Comparison of ENCODE assay signal across 8 mouse cellular contexts in genomic region chr3:135689773-135690567, GRCm38 (mm10). TPM values are rescaled to one million over a fixed set of nuclear protein-coding genes. Genes with fewer than 3 reads are reported as not detected.
A peak's percentile ranks its signal among the peaks of the same experiment; 100 is the strongest.
DNase-seq lines count a peak whose midpoint lies in the region; ATAC-seq and TF ChIP-seq lines count a peak whose summit lies in the region.

No protein-coding gene starts in this region.

- peak overlapping the region; percentile 97 for H3K27ac ChIP-seq in heart, embryonic 15.5 days
- H3K27ac ChIP-seq in forebrain, embryonic 15.5 days (replicated peaks) = no peak overlapping the region
- peak overlapping the region; percentile 98 for H3K27ac ChIP-seq in liver, postnatal 0 days (ENCODE audit: low read depth)

- no peak for TF ChIP-seq EP300 in liver, postnatal 0 days (IDR thresholded peaks at IDR 0.05; ENCODE audit: low read depth)

- H3K4me1 ChIP-seq in heart, embryonic 15.5 days (replicated peaks) = peaks cover 49% of the 10 kb centered on the region
- H3K4me1 ChIP-seq in E14TG2a.4 (replicated peaks; ENCODE audit: low read depth, low read length) = peaks cover 31% of the 10 kb centered on the region
- H3K4me1 ChIP-seq in forebrain, embryonic 15.5 days = peaks cover 21% of the 10 kb centered on the region
- peaks cover 25% of the 10 kb centered on the region for H3K4me1 ChIP-seq in liver, postnatal 0 days (ENCODE audit: insufficient read depth)

- DNase-seq in heart, postnatal 10 days = no peak
- no peak for DNase-seq in liver, postnatal 0 days
- DNase-seq in urinary bladder, postnatal 36 days (ENCODE audit: low spot score in 2 of 2) = no peak

- H3K36me3 ChIP-seq in heart, embryonic 15.5 days = no peaks in the 10 kb centered on the region
- no peaks in the 10 kb centered on the region for H3K36me3 ChIP-seq in E14TG2a.4 (ENCODE audit: insufficient read depth, low read length)
- no peaks in the 10 kb centered on the region for H3K36me3 ChIP-seq in forebrain, embryonic 15.5 days
- H3K36me3 ChIP-seq in liver, postnatal 0 days (replicated peaks; ENCODE audit: insufficient read depth, low read length) = no peaks in the 10 kb centered on the region

- no peak for ATAC-seq in heart, embryonic 15.5 days (replicated peaks; ENCODE audit: insufficient number of reproducible peaks, insufficient read depth, low FRiP score, low read depth)
- ATAC-seq in forebrain, embryonic 15.5 days (replicated peaks) = no peak
- no peak for ATAC-seq in liver, postnatal 0 days
- no peak for ATAC-seq in megakaryocyte-erythroid progenitor cell, adult 5-6 weeks (replicated peaks; ENCODE audit: low FRiP score, low TSS enrichment, poor library complexity, severe bottlenecking)
- ATAC-seq in monocyte, adult 5-6 weeks (replicated peaks; ENCODE audit: insufficient number of reproducible peaks, low FRiP score, low TSS enrichment, poor library complexity, severe bottlenecking) = no peak

- peak overlapping the region; percentile 94 for H3K9ac ChIP-seq in heart, embryonic 15.5 days
- H3K9ac ChIP-seq in forebrain, embryonic 15.5 days (replicated peaks) = peak overlapping the region; percentile 90
- H3K9ac ChIP-seq in liver, postnatal 0 days (replicated peaks) = peak overlapping the region; percentile 96

- H3K27me3 ChIP-seq in heart, embryonic 15.5 days = no peaks in the 10 kb centered on the region
- H3K27me3 ChIP-seq in E14TG2a.4 (ENCODE audit: insufficient read depth, low read length) = peaks cover 29% of the 10 kb centered on the region
- H3K27me3 ChIP-seq in forebrain, embryonic 15.5 days = no peaks in the 10 kb centered on the region
- H3K27me3 ChIP-seq in liver, postnatal 0 days (ENCODE audit: insufficient read depth, low read length) = no peaks in the 10 kb centered on the region

- no peak for TF ChIP-seq CTCF in E14TG2a.4 (conservative IDR thresholded peaks at IDR 0.05; ENCODE audit: low read length)
- no peak for TF ChIP-seq CTCF in liver, postnatal 0 days (IDR thresholded peaks at IDR 0.05; ENCODE audit: low read depth)

- intact Hi-C loops in heart, postnatal 10 days (cut with DNase I) = loop anchor here (5.0 kb wide), 1 partner anchor 253 kb away; the partner anchor contains the start of gene Ube2d3

- H3K4me3 ChIP-seq in heart, embryonic 15.5 days = peak overlapping the region; percentile 70
- peak overlapping the region; percentile 86 for H3K4me3 ChIP-seq in E14TG2a.4 (replicated peaks; ENCODE audit: low read length)
- H3K4me3 ChIP-seq in forebrain, embryonic 15.5 days = peak overlapping the region; percentile 88
- H3K4me3 ChIP-seq in liver, postnatal 0 days (ENCODE audit: low read depth, low read length) = peak overlapping the region; percentile 84

- WGBS in heart, embryonic 15.5 days = 27% methylated on average over 10 of the region's 10 CpGs
- WGBS in forebrain, embryonic 15.5 days = 45% methylated on average over 10 of the region's 10 CpGs
- 40% methylated on average over 10 of the region's 10 CpGs for WGBS in liver, postnatal 0 days (ENCODE audit: insufficient replicate concordance)

- no peaks in the 10 kb centered on the region for H3K9me3 ChIP-seq in heart, embryonic 15.5 days (replicated peaks)
- no peaks in the 10 kb centered on the region for H3K9me3 ChIP-seq in E14TG2a.4 (ENCODE audit: low read length)
- H3K9me3 ChIP-seq in forebrain, embryonic 15.5 days = no peaks in the 10 kb centered on the region
- no peaks in the 10 kb centered on the region for H3K9me3 ChIP-seq in liver, postnatal 0 days (ENCODE audit: low read length)

- peak overlapping the region; percentile 82 for H3K4me2 ChIP-seq in heart, embryonic 15.5 days
- H3K4me2 ChIP-seq in forebrain, embryonic 15.5 days (replicated peaks) = peak overlapping the region; percentile 85
- H3K4me2 ChIP-seq in liver, postnatal 0 days (ENCODE audit: low read depth, low read length) = peak overlapping the region; percentile 85

RNA-seq across cellular contexts. Expression of gene Nfkb1, which starts 1.4 kb away (rescaled TPM):
- 17.1 and 28.4 TPM in 2 replicates for polyA plus RNA-seq in heart, embryonic 15.5 days (2015; fragmentation: Nextera tagmentation; extraction: Ambion mirVana)
- total RNA-seq in heart, postnatal 10 days (2021) = 10 to 100 TPM; 49.5 to 52.2 TPM
- 5.9 and 7.1 TPM in 2 replicates for polyA plus RNA-seq in forebrain, embryonic 15.5 days (2015; fragmentation: Nextera tagmentation; extraction: Ambion mirVana)
- 11.8 and 12.7 TPM in 2 replicates for polyA plus RNA-seq in liver, postnatal 0 days (2015; fragmentation: Nextera tagmentation; extraction: Ambion mirVana)
- 59.1 and 69.6 TPM in 2 replicates for total RNA-seq in megakaryocyte-erythroid progenitor cell, adult 5-6 weeks (2014; fragmentation: Nextera tagmentation)
- total RNA-seq in megakaryocyte-erythroid progenitor cell, adult 5-6 weeks (2017) = 61.5 and 69.9 TPM in 2 replicates
- total RNA-seq in monocyte, adult 5-6 weeks (2017) = 259 to 315 TPM (median 292 TPM) in 3 replicates
